Mouse (Mus musculus): ENCODE data around the gene Pigb. TPM values are rescaled to one million over a fixed set of nuclear protein-coding genes. Genes with fewer than 3 reads are reported as not detected.

Pigb gene
- polyA plus RNA-seq, 1 experiment from 2014 or later: 9.5 TPM

DNA sequence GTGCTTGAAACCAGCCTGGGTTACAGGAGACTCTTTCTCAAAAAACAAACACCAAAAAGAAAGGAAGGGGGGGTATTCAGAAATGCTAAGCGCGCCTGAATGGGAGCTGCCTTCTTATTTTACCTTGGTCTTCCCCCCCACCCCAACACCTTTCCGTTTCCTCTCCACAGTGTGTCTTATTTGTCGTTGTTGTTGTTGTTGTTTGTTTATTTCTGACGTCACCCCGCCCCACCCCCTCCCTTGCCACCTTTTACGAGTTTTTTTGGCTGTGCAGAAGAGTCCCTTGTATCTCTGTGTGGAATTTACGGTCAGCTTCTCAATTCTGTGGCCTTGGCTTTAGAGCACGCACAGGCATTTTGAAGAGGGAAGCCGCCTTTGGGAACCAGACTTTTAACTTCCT lies 5.5 kb upstream of the Pigb start:
- ATAC-seq (ENCODE audit: insufficient number of reproducible peaks, low FRiP score): no peak
- Histone ChIP-seq H3K27ac (ENCODE audit: poor library complexity, severe bottlenecking) (no peak overlapping the region), H3K4me1 (replicated peaks) (peaks cover 4% of the 10 kb centered on the region; the same call in 1 of the 2 replicates), H3K9me3 (replicated peaks) (no peaks in the 10 kb centered on the region), H3K4me3 (peak overlapping the region; percentile 60), H3K4me2 (peak overlapping the region; percentile 98), H3K27me3 (replicated peaks) (no peaks in the 10 kb centered on the region), H3K36me3 (no peaks in the 10 kb centered on the region), H3K9ac (peak overlapping the region; percentile 74; the same call in 1 of the 2 replicates)
- 73% methylated on average over 10 of the region's 10 CpGs for WGBS

DNA sequence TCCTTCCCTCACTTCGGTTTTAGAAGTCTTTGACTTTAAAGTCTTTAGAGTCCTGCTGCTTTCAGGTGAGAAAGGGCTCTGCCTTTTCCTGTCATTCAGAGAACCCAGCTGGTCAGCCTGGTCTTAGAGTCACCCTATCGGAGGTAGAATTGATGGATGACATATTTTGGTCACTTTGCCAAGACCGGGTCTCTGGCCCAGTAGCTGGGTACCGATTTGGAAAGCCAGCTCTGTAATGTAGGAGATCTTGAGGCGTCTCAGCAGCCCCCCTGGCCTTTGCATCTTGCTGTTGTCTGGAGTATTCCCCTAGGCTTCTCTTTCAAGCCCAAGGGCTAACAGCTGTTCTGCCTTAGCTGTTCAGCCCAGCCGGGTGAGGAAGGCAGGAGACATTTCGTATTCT lies 5.0 kb upstream of the Pigb start:
- Histone ChIP-seq H3K9ac (peak overlapping the region; percentile 74), H3K4me2 (peak overlapping the region; percentile 98), H3K36me3 (no peaks in the 10 kb centered on the region), H3K27ac (ENCODE audit: poor library complexity, severe bottlenecking) (no peak overlapping the region), H3K4me3 (peak overlapping the region; percentile 60), H3K27me3 (replicated peaks) (no peaks in the 10 kb centered on the region), H3K4me1 (replicated peaks) (peaks cover 8% of the 10 kb centered on the region), H3K9me3 (replicated peaks) (no peaks in the 10 kb centered on the region)
- WGBS: 11% methylated on average over 7 of the region's 7 CpGs
- ATAC-seq (ENCODE audit: insufficient number of reproducible peaks, low FRiP score): no peak

DNA sequence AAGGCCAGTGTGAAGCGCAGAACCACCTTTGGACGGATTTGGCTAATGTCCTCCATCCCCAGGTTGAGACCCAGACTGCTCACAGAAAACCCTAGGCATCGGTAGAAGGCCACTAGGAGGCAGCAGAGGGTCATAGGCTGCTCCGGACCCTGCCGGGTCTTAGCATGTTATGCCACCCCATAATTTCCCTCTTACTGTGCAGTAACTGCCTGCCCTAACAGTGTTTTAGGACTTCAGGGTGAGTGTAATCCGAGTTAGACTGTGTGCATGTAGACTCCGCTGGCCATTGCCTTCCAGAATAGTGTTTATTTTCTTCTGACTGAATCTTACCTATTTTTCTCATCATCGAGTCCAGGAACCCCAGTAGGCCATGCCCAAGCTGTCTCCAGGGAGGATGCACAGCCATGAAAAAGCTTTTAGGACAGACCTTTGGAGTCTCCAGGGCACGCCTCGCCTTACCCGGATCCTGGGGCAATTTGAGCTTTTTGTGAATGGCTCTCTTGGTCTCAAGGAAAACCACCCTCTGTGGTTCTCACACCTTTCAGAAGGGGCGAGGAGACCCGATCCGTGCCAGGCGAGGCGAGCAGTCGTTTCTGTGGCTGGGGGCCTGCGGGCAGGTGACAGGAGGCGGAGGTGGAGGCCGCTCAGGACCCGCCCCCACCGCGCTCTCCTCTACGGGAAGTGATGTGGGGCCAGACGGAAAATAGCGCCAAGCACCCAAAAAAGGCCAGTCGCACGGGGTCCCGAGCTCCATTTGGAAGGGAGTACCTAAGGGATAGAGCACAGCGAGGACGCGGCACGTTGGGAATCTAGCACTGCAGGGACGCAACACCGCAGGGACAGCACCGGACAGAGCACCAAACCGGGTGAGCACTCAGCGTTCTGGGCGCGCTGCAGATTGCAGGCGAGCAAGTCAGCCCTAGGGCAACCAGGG lies 4.2 kb upstream of the Pigb start, which contains the start of gene Rab27a:
Gene Rab27a (plus strand): TSS at position 709 of the 934 bp plus-strand sequence.
- peak; percentile 55 for ATAC-seq (ENCODE audit: insufficient number of reproducible peaks, low FRiP score)
- peak within 1 kb of the TSS; percentile 98 for H3K4me2 ChIP-seq
- H3K36me3 ChIP-seq: no peaks in the 10 kb centered on the region
- H3K4me1 ChIP-seq (replicated peaks): peaks cover 10% of the 10 kb centered on the region
- no peaks in the 10 kb centered on the region for H3K9me3 ChIP-seq (replicated peaks)
- peak within 1 kb of the TSS; percentile 74 for H3K9ac ChIP-seq
- peak within 1 kb of the TSS; percentile 60 for H3K4me3 ChIP-seq
- H3K27ac ChIP-seq (ENCODE audit: poor library complexity, severe bottlenecking): no peak within 1 kb of the TSS
- no peaks in the 10 kb centered on the region for H3K27me3 ChIP-seq (replicated peaks)
- WGBS: 1% methylated on average over 41 of the region's 41 CpGs

GRCm38 (mm10) chr9:73039222-73039945 lies 794 bp downstream of the Pigb start:
- Histone ChIP-seq H3K36me3 (0 out of 2 replicates have a peak, but pooled peaks cover under 1% of the 10 kb centered on the region), H3K27me3 (replicated peaks) (no peaks in the 10 kb centered on the region), H3K9me3 (replicated peaks) (no peaks in the 10 kb centered on the region), H3K4me3 (peak overlapping the region; percentile 96), H3K4me1 (replicated peaks) (peaks cover 14% of the 10 kb centered on the region), H3K4me2 (peak overlapping the region; percentile 95), H3K27ac (ENCODE audit: poor library complexity, severe bottlenecking) (peak overlapping the region; percentile 42; the same call in 1 of the 2 replicates), H3K9ac (peak overlapping the region; percentile 90)
- peak; percentile 83 for ATAC-seq (ENCODE audit: insufficient number of reproducible peaks, low FRiP score)
- WGBS: under 1% methylated on average over 49 of the region's 49 CpGs

GRCm38 (mm10) chr9:73033406-73033805 lies 6.8 kb downstream of the Pigb start:
- Histone ChIP-seq H3K4me3 (no peak overlapping the region), H3K4me2 (no peak overlapping the region), H3K9me3 (replicated peaks) (no peaks in the 10 kb centered on the region), H3K36me3 (peaks cover 46% of the 10 kb centered on the region), H3K27me3 (replicated peaks) (no peaks in the 10 kb centered on the region), H3K27ac (ENCODE audit: poor library complexity, severe bottlenecking) (no peak overlapping the region), H3K9ac (no peak overlapping the region), H3K4me1 (replicated peaks) (no peaks in the 10 kb centered on the region)
- WGBS: 83% methylated on average over 1 of the region's 1 CpGs
- no peak for ATAC-seq (ENCODE audit: insufficient number of reproducible peaks, low FRiP score)

DNA sequence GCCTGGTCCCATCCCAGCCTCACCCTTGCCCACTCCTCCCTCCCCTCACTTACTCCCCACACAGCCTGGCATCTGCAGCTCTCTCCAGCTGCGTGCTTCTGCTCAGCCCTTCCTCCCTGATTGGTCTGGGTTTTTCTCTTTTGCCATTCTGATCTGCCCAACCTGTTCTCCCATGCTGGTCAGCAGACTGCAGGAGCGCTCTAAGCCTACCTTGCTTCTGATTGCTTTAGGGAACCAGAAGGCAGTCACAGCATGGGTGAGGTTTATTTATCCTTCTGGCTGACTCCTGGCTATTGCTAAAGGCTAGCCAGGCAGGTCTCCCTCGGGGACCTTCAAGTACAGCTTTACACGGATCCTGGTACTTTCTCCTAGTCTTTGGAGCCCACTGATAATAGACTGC lies 8.8 kb downstream of the Pigb start:
- 45% methylated on average over 4 of the region's 4 CpGs for WGBS
- Histone ChIP-seq H3K9me3 (replicated peaks) (no peaks in the 10 kb centered on the region), H3K9ac (no peak overlapping the region)

DNA sequence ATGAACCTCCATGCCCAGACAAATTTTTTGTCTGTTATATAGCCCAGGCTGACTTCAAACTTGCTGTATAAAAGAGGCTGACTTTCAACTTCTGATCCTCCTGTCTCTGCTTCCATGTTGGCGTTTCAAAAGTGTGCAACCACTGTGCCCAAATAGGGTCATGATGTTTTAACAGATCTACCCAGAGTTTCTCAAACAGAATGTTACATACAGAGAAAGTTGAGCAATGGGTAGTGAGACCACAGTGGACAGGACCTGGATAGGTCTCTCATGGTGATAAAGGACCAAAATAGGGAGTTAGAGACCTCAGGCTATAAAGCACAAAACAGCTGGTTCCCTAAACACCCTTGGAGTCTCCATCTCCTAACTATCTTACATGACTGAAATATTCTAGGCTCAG lies 9.7 kb downstream of the Pigb start:
- no peak overlapping the region for H3K9ac ChIP-seq
- H3K4me3 ChIP-seq: no peak overlapping the region
- H3K9me3 ChIP-seq (replicated peaks): no peaks in the 10 kb centered on the region
- ATAC-seq (ENCODE audit: insufficient number of reproducible peaks, low FRiP score): no peak
- 92% methylated on average over 1 of the region's 1 CpGs for WGBS
- no peaks in the 10 kb centered on the region for H3K27me3 ChIP-seq (replicated peaks)
- no peak overlapping the region for H3K27ac ChIP-seq (ENCODE audit: poor library complexity, severe bottlenecking)
- H3K4me1 ChIP-seq (replicated peaks): peaks cover 12% of the 10 kb centered on the region
- peaks cover 46% of the 10 kb centered on the region for H3K36me3 ChIP-seq
- no peak overlapping the region for H3K4me2 ChIP-seq

More for the DNA sequence above, 8.8 kb downstream of the Pigb start:
- ATAC-seq (ENCODE audit: insufficient number of reproducible peaks, low FRiP score): no peak
- H3K36me3 ChIP-seq: peaks cover 46% of the 10 kb centered on the region
- no peak overlapping the region for H3K27ac ChIP-seq (ENCODE audit: poor library complexity, severe bottlenecking)
- no peaks in the 10 kb centered on the region for H3K27me3 ChIP-seq (replicated peaks)
- no peak overlapping the region for H3K4me2 ChIP-seq
- H3K4me3 ChIP-seq: no peak overlapping the region
- peaks cover 2% of the 10 kb centered on the region for H3K4me1 ChIP-seq (replicated peaks)

- peak overlapping the region; percentile 71 for H3K27ac ChIP-seq (ENCODE audit: poor library complexity, severe bottlenecking)
- WGBS: 18% methylated on average over 17 of the region's 17 CpGs
These were observed 14.2 kb downstream of the Pigb start for GRCm38 (mm10) chr9:73025818-73026636.

GRCm38 (mm10) chr9:73020566-73021097 lies 19.5 kb downstream of the Pigb start:
- peaks cover 2% of the 10 kb centered on the region for H3K4me1 ChIP-seq (replicated peaks)
- no peaks in the 10 kb centered on the region for H3K27me3 ChIP-seq (replicated peaks)
- WGBS: 88% methylated on average over 5 of the region's 5 CpGs
- H3K27ac ChIP-seq (ENCODE audit: poor library complexity, severe bottlenecking): no peak overlapping the region
- no peak overlapping the region for H3K4me3 ChIP-seq
- H3K9me3 ChIP-seq (replicated peaks): no peaks in the 10 kb centered on the region
- no peak overlapping the region for H3K9ac ChIP-seq
- no peak overlapping the region for H3K4me2 ChIP-seq
- peaks cover 50% of the 10 kb centered on the region for H3K36me3 ChIP-seq
- no peak for ATAC-seq (ENCODE audit: insufficient number of reproducible peaks, low FRiP score)

More at GRCm38 (mm10) chr9:73025818-73026636, 14.2 kb downstream of the Pigb start:
- H3K4me1 ChIP-seq (replicated peaks): peaks cover 12% of the 10 kb centered on the region
- H3K27me3 ChIP-seq (replicated peaks): no peaks in the 10 kb centered on the region
- H3K9ac ChIP-seq: peak overlapping the region; percentile 47; the same call in 1 of the 2 replicates
- peak overlapping the region; percentile 29 for H3K4me3 ChIP-seq
- peak; percentile 61; the same call in 1 of the 2 replicates for ATAC-seq (ENCODE audit: insufficient number of reproducible peaks, low FRiP score)
- no peaks in the 10 kb centered on the region for H3K9me3 ChIP-seq (replicated peaks)
- peak overlapping the region; percentile 65 for H3K4me2 ChIP-seq
- H3K36me3 ChIP-seq: peaks cover 26% of the 10 kb centered on the region

- WGBS: 88% methylated on average over 10 of the region's 10 CpGs
- no peak for ATAC-seq (ENCODE audit: insufficient number of reproducible peaks, low FRiP score)
- Histone ChIP-seq H3K36me3 (peaks cover 54% of the 10 kb centered on the region), H3K9ac (no peak overlapping the region), H3K4me2 (no peak overlapping the region), H3K27ac (ENCODE audit: poor library complexity, severe bottlenecking) (no peak overlapping the region), H3K9me3 (replicated peaks) (no peaks in the 10 kb centered on the region), H3K4me3 (no peak overlapping the region), H3K27me3 (replicated peaks) (no peaks in the 10 kb centered on the region), H3K4me1 (replicated peaks) (no peaks in the 10 kb centered on the region)
These were observed 20.3 kb downstream of the Pigb start for GRCm38 (mm10) chr9:73019841-73020240.

Measured in heart, embryonic 12.5 days (tissue).